In the genomic region with DNA sequence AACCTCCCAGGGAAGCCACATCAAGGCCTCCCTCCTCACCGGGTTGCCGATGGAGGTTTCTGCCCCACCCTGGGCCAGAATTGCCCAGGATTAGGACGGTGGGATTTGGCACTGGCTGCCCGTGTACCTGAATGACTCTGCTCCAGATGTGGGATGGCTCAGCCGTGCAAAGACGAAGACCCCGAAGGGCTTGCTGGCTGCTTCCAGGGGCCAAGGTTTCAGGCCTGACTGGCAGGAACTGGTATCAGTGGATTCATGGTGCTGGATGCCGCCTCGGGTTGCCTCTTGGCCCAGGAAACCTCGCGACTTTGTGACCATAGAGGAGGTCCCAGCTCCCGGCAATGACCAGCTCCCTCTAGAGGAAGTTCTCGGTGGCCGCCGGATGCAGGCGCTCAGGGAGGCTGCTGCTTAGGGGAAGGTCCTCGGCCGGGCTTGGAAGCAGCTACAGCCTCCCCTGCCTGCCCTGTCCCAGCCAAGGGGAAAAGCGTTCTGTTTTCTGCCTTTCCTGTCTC, we compare ENCODE assay signal across 8 mouse cellular contexts. TPM values are rescaled to one million over a fixed set of nuclear protein-coding genes. Genes with fewer than 3 reads are reported as not detected.
A peak's percentile ranks its signal among the peaks of the same experiment; 100 is the strongest.
DNase-seq lines count a peak whose midpoint lies in the region; TF ChIP-seq lines count a peak whose summit lies in the region.

No protein-coding gene starts in this region.

- peaks cover 32% of the 10 kb centered on the region for H3K36me3 ChIP-seq in megakaryocyte, embryonic 14.5 days (replicated peaks; ENCODE audit: low read length)

- H3K9me3 ChIP-seq in megakaryocyte, embryonic 14.5 days, result 0 out of 2 replicates have a peak, but pooled peaks cover 10% of the 10 kb centered on the region

- peak; percentile 95 for TF ChIP-seq CTCF in gastrocnemius, adult 2 months (IDR thresholded peaks at IDR 0.05)

- DNase-seq in WW6 (ENCODE audit: low read depth, low spot score), result peak; percentile 73
- peak; percentile 82 to 90 for DNase-seq in cerebellum, postnatal 4 days (ENCODE audit: low spot score in 2 of 2)
- peak; percentile 93 for DNase-seq in gastrocnemius, adult 2 months
- DNase-seq in hindlimb bud, embryonic 11.5 days (ENCODE audit: extremely low spot score, low read depth, low spot score), result peak; percentile 63
- peak; percentile 76 to 78 for DNase-seq in left cerebral cortex, adult 8-10 months (ENCODE audit: low spot score in 2 of 2)
- peak; percentile 92 to 94 for DNase-seq in right cerebral cortex, postnatal 10 days (ENCODE audit: low spot score in 2 of 2)
- DNase-seq in urinary bladder, postnatal 25 days (ENCODE audit: low spot score), result peak; percentile 82

- peak overlapping the region; percentile 94 for H3K4me3 ChIP-seq in gastrocnemius, adult 2 months
- peak overlapping the region; percentile 98 for H3K4me3 ChIP-seq in megakaryocyte, embryonic 14.5 days (replicated peaks)

- peaks cover 4% of the 10 kb centered on the region for H3K27me3 ChIP-seq in megakaryocyte, embryonic 14.5 days (replicated peaks)

- intact Hi-C loops in gastrocnemius, adult 2 months (cut with DNase I), result loop anchor here (5.0 kb wide), 2 partner anchors 96 to 159 kb away; partner anchors contain the start of gene Phf1

- peak overlapping the region; percentile 90 for H3K27ac ChIP-seq in gastrocnemius, adult 2 months

- peaks cover 73% of the 10 kb centered on the region for H3K4me1 ChIP-seq in megakaryocyte, embryonic 14.5 days

RNA-seq across cellular contexts. Expression of gene Bak1, which starts 0.5 kb away (rescaled TPM):
- 10 to 100 TPM; 15.5 to 20.1 TPM for total RNA-seq in gastrocnemius, adult 2 months (2021)
- total RNA-seq in left cerebral cortex, adult 8-10 months (2022), result 10 to 100 TPM; 12.8 to 17.7 (median 14.5) TPM
- 164 and 277 TPM in 2 replicates for polyA plus RNA-seq in megakaryocyte, embryonic 14.5 days (2012; ENCODE audit: insufficient read depth, low replicate concordance)

RNA-seq across cellular contexts. Expression of gene Itpr3, which starts 28.8 kb away (rescaled TPM):
- 1 to 10 TPM; 1.9 to 2.1 TPM for total RNA-seq in gastrocnemius, adult 2 months (2021)
- total RNA-seq in left cerebral cortex, adult 8-10 months (2022), result 1 to 10 TPM; 3.7 to 5.3 (median 3.8) TPM
- 0.17 and 1.3 TPM in 2 replicates for polyA plus RNA-seq in megakaryocyte, embryonic 14.5 days (2012; ENCODE audit: insufficient read depth, low replicate concordance)

RNA-seq across cellular contexts. Expression of gene Zbtb9, which starts 55.4 kb away (rescaled TPM):
- total RNA-seq in gastrocnemius, adult 2 months (2021), result under 1 TPM; 0.17 to 0.41 TPM
- total RNA-seq in left cerebral cortex, adult 8-10 months (2022), result 10 to 100 TPM; 13.1 to 15.9 (median 14.7) TPM
- 2.3 and 4.1 TPM in 2 replicates for polyA plus RNA-seq in megakaryocyte, embryonic 14.5 days (2012; ENCODE audit: insufficient read depth, low replicate concordance)

Comparison
In these comparisons a context has a peak if more than half of its experiments do, and no peak if none do; other contexts are left out.
1. Peak in every context shown above with its lines: DNase-seq, H3K4me3 ChIP-seq and H3K27ac ChIP-seq.
2. RNA of gene Zbtb9, which starts 55.4 kb away (total RNA-seq): 13.1 to 15.9 TPM in left cerebral cortex, adult 8-10 months; 0.17 to 0.41 TPM in gastrocnemius, adult 2 months; every median in the first group is over 10 times any median in the second.